Mouse (Mus musculus) right cerebral cortex, postnatal 4 days (tissue): ENCODE measurements around the gene Calhm3.
"Not testable (repeated sequence)": the region's sequence is repeated elsewhere in the genome, so short reads cannot be mapped to it uniquely, and the experiment has no call there.

Source experiments
- DNase-seq: peaks from one replicate; pipeline ENCODE4 v3.0.0-alpha.2; 2022

Calhm3 gene

DNA sequence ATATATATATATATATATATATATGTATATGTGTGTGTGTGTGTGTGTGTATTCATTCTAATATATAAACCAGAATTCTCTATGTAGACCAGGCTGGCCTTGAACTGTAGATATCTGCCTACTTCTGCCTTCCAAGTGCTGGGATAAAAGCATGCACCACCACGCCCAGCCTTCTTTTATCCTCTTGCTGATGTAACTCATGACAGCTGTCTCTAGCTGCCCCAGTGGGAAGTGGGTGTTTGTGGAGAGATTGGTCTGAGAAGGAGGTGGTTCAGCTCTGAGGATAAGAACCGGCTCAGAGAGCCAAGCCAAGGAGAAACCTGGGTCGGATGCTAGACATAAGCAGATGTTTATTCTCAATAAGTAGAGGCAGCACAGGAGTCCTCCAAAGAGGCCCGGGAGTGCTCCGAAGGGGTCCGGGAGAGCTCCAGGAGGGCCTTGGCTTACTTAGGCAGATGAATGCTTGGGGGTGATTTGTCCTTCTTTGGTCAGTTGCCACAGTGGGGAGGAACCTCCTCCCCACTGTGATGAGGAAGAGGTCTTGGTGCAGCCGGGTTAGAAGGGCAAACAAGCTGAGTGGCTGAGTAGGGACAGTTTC, 10.2 kb upstream of the Calhm3 start:
- DNase-seq, result no peak

GRCm38 (mm10) chr19:47166758-47167157, 9.2 kb upstream of the Calhm3 start:
- DNase-seq, result no peak

GRCm38 (mm10) chr19:47163176-47163744, 5.7 kb upstream of the Calhm3 start:
- no peak for DNase-seq

DNA sequence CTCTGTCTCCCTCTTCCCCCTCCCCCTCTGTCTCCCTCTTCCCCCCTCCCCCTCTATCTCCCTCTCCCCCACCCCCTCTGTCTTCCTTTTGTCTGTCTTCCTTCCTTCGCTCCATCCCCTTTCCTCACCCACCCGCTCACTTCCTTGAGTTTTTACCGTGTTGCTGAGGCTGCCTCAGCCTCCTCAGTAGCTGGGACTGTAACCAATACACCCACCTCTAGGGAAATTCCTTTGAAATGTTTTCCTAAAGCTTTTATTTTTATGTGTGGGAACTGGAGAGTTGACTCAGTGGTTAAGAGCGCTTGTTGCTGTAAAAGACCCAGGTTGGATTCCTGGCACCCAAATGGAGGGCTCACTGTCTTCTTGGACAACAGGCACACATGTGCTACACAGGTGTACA, 4.1 kb upstream of the Calhm3 start:
- no peak for DNase-seq

- DNase-seq, result no peak
These were observed 3.8 kb downstream of the Calhm3 start for GRCm38 (mm10) chr19:47153767-47154166.

DNA sequence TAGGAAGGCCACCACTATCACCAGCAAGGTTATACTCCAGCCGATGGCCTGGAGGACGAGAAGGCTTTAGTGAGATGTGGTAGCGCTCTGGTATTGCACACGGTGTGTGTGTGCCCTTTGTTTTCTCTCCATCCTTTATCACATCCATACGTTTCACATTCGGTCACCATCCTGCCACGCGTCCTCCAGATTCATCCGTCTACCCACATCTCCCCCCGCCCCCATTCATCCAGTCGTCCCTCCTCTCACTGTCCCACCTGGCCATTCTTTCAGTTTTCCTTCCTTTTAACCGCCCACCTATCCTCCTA, 5.5 kb downstream of the Calhm3 start:
- no peak for DNase-seq

DNA sequence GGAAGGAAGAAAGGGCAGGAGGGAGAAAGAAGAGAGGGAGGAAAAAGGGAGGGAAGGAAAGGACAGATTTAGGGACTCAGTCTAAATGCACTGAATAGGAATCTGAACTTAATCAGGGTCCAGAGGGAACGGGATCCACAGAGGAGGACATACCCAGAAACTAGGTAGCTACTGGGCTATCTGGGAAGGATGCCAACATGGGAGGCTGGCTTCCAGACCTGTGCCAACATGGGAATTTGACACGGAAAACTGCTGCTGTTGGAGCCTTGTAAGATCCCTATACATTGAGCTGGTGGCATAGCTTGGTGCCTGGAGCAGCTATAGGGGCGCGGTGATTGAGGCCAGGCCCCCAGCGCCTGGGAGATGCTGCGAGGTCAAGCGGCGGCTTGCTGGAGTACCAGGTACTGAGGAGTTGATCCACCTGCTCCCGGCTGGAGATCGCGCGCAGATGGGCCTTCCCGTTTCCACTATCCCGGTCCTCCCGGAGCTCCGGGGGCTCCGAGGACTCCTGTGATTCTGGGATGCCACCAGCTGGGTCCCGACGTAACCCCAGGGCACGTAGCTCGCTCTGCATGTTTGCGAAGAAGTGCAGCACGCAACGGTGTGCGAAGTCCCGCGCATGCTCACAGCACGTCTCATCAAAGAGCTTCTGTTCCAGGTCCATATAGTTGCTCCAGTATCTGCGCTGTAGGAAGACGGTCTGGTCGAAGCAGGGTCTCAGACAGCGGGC, 6.1 kb downstream of the Calhm3 start:
- DNase-seq, result peak; percentile 49

GRCm38 (mm10) chr19:47149854-47150253, 7.7 kb downstream of the Calhm3 start:
- no peak for DNase-seq

GRCm38 (mm10) chr19:47148267-47148847, 9.2 kb downstream of the Calhm3 start:
- DNase-seq, result no peak

GRCm38 (mm10) chr19:47144154-47144553, 13.4 kb downstream of the Calhm3 start, which contains the start of gene Calhm1:
Gene Calhm1, minus strand, starts transcription at chr19:47144254.
- no peak for DNase-seq

- no peak for DNase-seq
These were observed 15.1 kb downstream of the Calhm3 start for GRCm38 (mm10) chr19:47142438-47142837.

DNA sequence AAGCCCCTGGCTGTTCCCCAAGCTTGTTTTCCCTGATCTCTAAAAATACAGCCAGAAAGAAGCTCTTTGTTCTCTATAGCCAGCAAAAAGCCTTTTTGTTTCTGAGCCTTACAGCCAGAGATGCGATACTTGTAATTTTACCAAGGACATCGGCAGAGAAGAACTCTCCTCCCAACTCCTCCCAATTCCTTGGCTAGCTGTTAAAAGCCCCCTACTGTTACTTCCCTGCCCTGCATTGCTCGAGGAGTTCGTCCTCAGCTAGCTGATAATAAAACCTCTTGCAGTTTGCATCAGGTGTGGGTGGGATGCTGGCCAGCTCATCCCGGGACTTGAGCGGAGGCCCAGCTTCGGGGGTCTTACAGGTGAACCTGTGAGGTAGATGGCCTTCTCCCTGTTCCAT, 18.0 kb downstream of the Calhm3 start:
- DNase-seq, result not testable (repeated sequence)

- peak; percentile 39 for DNase-seq
These were observed 19.7 kb downstream of the Calhm3 start, which contains the start of gene Calhm2 for GRCm38 (mm10) chr19:47137771-47138421. Gene Calhm2, minus strand, starts transcription at chr19:47138294.

GRCm38 (mm10) chr19:47137051-47137581, 20.4 kb downstream of the Calhm3 start:
- DNase-seq, result no peak

DNA sequence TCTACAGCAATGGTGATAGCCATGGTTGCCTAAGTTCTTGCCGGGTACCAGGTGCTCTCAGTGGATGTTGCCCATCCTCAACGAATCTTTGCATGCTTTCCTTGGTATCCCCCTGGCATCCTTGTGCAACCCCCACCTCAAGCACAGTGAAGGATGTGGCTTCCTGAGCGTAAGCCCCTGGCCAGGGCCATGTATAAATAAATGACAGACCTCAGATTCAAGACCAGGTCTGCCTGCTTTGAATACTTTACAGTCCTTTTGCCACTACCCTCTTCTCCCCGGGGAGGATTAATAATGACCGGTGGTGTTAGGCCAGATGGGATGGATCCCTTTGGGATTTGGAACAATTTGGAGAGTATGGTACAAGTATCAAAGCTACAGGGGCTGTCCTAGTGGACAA, 21.4 kb downstream of the Calhm3 start:
- DNase-seq, result no peak

GRCm38 (mm10) chr19:47135568-47135967, 22.0 kb downstream of the Calhm3 start:
- no peak for DNase-seq

- no peak for DNase-seq
These were observed 24.4 kb downstream of the Calhm3 start for GRCm38 (mm10) chr19:47133161-47133560.

DNA sequence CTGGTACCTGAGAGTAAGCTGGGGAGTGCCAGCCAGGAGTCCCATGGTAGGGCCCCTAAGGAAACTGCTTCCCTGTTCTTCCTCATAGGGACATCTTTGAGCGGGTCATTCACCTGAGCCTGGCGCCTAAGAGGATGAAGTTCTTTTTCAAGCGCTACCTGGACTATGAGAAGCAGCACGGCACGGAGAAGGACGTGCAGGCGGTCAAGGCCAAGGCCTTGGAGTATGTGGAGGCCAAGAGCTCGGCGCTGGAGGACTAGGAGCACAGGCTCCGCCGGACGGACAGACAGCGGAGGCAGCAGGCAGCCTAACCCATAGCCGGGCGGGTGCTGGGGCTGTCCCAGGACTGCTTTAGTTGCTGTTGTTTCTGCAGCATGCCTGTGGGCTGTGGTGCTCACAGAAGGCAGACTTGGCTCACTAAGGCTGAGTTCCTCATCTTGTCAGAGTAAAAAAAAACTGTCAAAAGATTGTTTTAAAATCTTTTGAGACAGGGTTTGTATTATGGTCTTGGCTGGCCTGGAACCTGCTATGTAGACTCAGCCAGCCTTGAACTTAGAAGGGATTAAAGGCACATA, 26.9 kb downstream of the Calhm3 start:
- DNase-seq, result no peak

DNA sequence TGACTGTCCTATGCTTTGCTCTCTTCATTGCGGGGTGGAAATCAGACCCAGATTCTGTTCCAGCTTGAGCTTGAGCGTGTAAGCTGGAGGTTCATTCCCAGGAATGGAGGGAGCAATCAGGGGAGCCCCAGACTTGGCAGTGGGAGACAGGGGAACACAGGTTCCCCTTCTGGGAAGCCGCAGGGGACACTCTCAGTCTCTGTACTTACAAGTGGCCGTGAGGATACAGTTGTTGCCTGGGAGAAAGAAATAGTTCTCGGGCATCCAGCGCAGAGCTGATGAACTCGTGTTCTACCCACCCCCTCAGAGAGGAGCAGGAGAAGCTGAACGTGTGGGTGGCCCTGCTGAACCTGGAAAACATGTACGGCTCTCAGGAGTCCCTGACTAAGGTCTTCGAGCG, 28.7 kb downstream of the Calhm3 start:
- DNase-seq, result no peak

DNA sequence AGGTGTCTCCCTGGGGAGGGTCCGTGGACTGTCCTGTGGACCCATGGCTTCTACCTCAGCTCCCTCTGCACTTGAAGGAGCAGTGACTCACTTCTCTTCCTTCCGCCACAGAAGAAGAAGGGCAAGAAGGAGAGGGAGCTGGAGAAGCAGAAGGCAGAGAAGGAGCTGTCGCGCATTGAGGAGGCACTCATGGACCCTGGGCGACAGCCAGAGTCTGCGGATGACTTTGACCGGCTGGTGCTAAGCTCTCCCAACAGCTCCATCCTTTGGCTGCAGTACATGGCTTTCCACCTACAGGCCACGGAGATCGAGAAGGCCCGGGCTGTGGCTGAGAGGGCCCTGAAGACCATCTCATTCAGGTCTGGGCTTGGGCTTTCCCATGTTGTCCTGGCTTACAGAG, 29.4 kb downstream of the Calhm3 start:
- DNase-seq, result no peak

DNA sequence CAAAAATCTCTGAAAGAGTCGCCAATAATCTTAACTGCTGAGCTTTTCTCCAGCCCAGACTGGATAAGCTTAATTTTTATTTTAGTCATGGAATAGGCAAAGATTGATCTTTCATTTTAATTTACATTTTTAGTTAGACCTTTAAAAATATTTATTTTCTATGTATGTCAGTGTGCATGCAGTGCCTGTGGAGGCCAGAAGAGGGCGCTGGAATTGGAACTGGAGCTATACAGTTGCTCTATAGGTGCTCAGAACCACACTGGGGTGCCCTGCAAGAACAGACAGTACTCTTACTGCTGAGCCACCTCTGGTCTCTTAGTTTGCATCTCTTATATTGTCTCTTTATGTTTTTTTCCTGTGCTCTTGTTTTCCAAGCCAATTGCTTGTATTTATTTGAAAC, 34.8 kb downstream of the Calhm3 start:
- DNase-seq, result peak; percentile 60

- DNase-seq, result no peak
These were observed 36.5 kb downstream of the Calhm3 start for GRCm38 (mm10) chr19:47121054-47121453.

- no peak for DNase-seq
These were observed 38.9 kb downstream of the Calhm3 start for GRCm38 (mm10) chr19:47118634-47119033.
